Mouse (Mus musculus): ENCODE measurements at regions not wholly inside any gene's neighbourhood (a gene's known extent, or its start where the extent isn't known, plus 50 kb on each side); places are given as distances from the start of the nearest gene placed in this dataset.
A peak's percentile ranks its signal among the peaks of the same experiment; 100 is the strongest.

DNA sequence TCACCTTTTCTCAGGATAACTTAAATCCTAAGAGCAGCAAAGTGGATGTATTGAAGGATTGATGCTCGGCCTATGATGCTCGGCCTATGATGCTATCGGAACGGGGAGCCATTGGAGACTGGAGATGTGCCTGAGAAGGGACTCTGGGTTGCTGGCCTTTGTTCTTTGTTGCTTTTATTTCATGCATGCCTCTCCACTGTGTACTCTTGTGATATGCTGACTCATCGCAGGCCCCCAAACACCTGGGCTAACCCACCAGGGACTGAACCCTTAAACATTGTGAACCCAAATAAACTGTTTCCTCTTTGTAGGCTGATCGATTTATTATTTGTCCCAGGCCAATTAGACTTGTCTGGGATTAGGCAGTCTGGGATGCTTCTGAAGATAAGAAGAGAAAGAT is 61.9 kb downstream of the Pdcl3 start:
- DNase-seq = no peak

- no peak for DNase-seq
Measured at GRCm38 (mm10) chr1:39057304-39057703, 71.9 kb downstream of the Pdcl3 start.

- no peak for DNase-seq
Measured at GRCm38 (mm10) chr1:39062509-39062908, 77.1 kb downstream of the Pdcl3 start.

- no peak for DNase-seq
Measured at GRCm38 (mm10) chr1:39063666-39064385, 78.4 kb downstream of the Pdcl3 start.

- DNase-seq = no peak
Measured at GRCm38 (mm10) chr1:39064781-39065180, 79.4 kb downstream of the Pdcl3 start.

GRCm38 (mm10) chr1:39067901-39068300 is 82.5 kb downstream of the Pdcl3 start:
- DNase-seq = peak; percentile 59

DNA sequence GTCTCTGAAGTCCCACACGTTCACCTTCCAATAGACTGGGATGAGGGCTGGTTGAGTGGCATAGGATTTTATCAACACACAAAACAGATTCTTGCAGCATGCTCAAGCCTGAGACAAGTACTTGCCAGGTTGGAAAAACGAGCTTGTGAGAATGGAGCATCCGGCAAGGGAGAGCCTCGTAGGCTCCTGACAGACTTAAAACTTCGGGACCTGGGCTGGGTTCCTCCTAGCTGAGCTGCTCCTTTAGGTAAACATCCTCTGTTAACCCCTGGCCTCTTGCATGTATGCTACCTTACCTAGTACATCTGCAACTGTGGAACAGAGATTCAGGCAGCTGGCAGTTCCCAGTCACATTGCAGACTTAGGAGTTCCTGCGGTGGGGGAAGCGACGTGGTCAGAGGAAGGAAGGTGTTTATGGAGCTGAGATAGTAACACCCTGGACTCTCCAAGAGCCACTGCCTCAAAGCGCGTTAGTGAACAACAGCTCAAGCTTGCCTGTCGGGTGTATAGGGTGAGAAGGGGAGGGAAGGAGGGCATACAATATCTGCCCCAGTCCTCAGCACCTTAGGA is 83.8 kb downstream of the Pdcl3 start:
- DNase-seq = no peak

DNA sequence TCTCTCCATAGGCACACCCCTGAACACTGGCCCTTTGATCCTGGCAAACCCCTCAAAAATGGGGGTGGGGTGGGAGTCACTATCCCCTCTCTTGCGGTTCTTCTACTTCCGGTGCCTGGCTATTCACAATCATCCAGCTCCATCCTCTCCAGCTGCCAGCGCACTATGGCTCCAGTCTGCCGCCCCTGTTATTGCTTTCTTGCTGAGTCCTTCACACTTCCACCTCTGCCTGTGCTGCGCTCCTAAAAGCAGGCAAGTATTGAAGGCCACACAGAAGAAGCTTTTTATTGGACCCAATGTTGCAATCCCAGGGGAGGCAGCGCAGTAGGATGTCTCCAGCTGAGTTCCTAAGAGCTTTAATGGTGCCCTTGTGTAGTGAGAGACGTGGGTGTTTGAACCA is 84.3 kb downstream of the Pdcl3 start:
- DNase-seq = no peak

DNA sequence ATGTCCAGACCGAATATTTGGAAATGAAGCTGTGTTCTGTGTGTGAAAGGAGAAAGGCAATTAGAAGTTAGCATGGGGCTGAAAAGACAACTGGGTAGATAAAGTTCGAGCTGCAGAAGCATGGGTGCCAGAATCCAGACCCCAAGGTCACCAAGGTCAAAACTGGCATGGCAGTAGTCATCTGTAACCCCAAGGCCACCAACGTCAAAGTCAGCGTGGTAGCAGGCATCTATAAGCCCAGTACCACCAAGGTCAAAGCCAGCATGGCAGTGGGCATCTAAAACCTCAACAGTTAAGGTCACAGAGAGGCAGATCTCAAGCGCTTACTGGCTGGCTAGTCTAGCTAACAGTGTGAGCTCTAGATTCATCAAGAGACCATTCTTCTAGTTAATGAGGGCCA is 90.6 kb downstream of the Pdcl3 start:
- no peak for DNase-seq

- DNase-seq = no peak
Measured at GRCm38 (mm10) chr1:39078584-39079315, 93.3 kb downstream of the Pdcl3 start.

DNA sequence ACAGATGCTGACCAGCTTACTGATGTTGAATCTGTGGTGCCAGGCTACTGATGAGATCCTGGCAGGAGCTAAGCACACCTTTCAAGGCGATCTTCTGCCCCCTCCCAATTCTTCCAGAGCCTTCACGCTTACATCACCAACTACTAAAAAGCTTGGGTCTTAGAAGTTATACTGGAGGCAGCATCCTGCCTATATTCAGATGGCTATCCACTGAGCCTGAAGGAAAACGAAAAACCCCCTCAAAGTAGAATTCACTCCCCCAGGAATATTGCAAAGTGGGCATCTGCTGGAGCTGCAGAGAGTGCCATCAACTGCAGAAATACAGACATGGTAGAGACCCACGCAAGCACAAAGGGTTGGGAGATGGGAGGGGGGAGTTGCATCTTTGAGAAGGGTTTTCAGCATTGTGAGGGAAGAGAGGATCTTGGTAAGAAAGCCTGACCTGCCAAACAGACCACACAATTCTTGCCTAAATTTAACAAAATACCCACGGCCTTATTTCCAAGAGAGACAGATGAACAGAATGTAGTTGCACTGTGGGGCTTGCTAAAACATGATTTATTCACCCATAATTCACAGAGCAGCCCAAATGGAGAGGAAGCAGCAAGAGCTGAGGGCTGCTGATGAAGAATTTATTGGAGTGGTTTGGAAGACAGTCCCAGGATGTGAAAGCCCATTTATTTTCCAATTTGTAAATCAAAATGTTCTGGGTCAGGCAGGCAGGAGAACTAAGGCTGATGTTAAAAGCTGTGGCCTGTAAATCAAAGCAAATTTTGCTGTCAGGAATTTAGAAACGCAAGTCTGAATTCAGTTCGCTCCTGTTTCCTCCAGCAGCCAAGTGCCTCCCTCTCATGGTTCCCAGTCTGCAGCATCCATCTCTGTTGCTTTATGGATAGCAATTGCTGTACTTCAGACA is 98.8 kb downstream of the Pdcl3 start:
- DNase-seq = peak; percentile 38

DNA sequence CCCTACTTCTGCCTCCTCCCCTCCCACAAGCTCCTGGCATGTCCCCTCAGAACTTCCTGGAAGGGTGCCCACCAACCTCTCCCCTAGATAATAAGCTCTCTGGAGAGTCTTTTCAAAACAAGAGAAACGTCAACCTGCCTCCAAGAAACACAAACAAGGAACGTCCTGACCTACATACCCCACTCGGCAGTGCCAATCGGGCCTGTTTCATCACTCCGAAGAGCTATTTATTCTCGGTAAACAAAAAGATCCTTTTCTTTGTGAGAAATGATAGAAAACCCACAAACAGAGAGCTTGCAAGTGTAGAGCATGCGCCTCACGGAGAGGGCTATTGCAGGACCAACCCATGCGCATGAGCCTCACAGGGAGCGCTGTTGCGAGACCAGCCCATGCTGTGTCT is 100.9 kb downstream of the Pdcl3 start:
- peak; percentile 40 for DNase-seq

DNA sequence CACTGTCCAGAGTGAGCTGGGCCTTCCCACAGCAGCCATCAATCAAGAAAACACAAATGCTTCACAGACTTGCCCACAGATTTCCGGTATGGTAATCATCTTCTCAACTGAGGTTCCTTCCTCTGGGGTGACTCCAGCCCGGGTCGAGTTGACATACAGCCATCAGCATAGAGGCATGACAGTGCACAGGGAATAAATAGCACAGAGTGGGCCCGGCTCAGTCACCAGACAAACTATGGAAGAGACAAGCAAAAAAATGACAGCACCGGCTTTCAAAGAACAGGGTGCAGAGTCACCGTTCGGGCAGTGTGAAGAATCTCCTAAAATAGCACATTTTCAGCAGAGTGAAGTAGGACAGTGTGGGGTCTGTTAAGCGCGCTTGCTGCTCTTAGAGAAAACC is 103.7 kb upstream of the Npas2 start:
- DNase-seq = no peak

DNA sequence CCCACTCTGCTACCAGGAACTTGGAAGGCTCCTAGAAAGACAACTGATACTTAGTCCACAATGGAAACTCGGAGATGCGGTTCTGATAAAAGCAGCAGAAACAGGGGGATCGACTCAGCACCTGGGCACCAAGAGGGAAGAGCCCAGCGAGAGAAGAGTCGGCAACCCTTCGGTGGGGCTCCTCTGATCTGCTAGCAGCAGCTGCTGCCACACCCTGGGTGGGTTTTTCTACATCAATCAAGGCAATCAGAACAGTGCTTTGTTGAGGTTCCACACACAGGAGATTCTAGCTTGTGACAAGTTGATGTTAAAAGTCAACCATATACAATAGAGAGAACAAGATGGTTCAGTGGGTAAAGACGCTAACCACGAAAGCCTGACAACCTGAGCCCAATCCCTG is 102.4 kb upstream of the Npas2 start:
- DNase-seq = no peak

GRCm38 (mm10) chr1:39091638-39092037 is 101.9 kb upstream of the Npas2 start:
- DNase-seq = no peak

DNA sequence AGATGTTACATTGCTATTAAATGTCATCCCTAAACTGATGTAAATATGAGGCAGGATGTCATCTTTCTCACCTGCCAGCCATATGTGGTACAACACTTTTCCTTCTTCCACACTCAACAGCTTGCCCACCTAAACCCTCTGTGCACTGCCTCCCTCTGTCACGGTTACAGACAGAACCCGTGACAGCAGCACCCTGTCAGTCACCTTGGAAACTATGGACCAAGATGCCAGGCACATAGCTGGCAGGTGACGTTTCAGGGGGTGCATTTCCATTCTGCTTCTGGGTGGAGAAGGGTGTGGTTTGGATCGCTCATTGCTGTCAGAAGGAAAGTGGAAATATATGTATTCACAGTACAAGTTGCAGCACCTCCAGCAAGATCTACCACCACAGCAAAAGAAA is 100.2 kb upstream of the Npas2 start:
- no peak for DNase-seq

DNA sequence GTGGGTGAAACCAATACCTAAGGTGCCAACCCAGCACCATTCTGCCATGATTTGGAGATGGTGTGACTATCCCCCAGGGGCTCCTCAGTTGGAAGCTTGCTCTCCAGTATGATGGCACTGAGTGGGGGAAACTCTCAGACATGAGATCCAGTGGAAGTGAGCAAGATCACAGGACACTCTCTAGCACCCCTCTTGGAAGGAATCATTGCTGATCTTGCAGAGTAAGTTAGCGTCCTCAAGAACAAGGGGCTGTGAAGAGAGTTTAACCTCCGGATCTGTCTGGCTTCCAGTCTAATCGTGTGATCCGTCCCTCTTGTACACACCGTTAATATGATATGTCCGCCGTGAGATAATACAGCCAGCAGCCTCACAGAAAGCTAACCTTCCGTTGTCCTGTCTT is 99.5 kb upstream of the Npas2 start:
- DNase-seq = no peak

DNA sequence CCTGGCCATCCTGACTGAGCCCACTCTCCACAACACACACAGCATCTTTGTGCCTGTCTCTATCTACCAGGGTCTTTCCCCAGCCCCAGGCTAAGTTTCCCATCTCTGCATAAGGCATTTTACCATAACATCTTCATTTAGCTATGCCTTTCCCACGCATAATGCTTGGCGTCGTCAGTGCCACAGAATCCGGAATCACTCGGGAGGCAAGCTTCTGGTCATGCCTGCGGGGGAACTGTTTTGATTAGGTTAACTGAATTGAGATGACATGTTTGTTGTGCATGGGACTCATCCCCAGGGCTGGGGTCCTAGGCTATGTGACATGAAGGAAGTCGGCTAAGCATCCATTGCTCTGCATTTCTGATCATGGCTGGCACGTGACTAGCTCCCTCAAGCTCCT is 97.6 kb upstream of the Npas2 start:
- DNase-seq = no peak

DNA sequence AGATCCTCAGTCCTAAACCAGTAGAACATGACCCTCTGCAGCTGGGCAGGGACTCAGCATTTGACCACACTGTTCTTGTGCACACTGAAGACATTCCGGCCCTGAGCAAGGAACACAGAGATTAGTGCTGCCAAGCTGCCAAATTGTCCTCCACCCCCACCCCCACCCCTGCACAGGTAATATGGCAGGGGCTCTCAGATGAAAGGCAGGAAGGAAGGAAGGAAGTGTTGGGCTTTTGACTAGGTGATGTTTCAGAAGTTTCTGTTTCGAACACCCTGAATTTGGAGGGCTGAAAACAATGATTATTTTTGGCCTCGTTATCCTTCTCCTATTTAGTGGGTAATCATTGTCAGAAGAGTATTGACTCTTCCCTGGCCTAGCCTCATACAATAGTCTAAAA is 96.8 kb upstream of the Npas2 start:
- DNase-seq = no peak

- DNase-seq = no peak
Measured at GRCm38 (mm10) chr1:39097499-39097898, 96.0 kb upstream of the Npas2 start.

DNA sequence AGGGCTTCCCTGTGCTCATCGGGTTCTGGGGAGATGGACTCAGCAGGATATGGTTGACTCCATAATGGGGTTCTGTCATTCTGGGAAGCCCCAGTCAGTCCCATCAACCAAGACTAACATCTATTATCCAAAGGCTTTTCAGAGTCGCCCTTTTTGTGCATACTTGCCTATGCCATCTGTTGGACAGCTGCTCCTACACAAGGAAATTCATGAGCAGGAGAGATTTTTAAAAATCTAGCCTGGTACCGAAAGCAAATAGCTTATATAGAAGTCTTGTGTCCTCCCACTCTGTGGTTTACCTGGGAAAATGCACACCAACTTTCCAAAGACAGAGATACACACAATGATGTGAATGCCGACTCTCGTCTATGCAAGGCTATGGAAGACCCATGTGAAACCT is 95.4 kb upstream of the Npas2 start:
- DNase-seq = no peak

DNA sequence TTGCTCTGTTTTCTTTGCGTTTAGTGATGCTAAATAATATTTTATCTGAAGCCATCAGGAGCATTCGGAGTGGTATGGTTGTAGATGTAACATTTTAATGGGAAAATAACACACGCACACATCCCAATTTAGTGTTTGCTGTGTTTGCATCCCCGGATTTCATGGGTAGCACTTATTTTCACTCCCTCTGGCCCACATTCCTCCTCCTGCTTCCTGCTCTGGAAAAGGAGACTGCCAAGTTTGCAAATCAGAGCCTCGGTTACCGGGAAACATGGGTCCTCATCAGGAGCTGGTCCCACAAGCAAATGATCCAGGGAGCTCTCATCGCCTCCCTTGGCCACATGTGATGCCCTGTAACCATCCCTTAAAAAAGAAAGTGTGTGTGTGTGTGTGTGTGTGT is 94.3 kb upstream of the Npas2 start:
- DNase-seq = no peak

DNA sequence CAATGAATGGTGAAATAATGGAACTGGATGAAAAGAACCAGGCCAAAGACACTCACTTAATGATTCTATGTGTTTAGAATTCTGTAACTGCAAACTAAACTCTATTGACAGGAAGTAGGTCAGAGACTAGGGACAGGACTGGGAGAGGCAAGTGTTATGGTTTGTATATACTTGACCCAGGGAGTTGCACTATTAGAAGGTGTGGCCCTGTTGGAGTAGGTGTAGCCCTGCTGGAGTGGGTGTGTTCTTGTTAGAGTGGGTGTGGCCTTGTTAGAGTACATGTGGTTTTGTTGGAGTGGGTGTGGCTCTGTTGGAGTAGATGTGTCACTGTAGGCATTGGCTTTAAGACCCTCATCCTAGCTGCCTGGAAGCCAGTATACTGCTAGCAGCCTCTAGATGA is 93.0 kb upstream of the Npas2 start:
- DNase-seq = no peak
